Mouse (Mus musculus) CH12.LX (cell line): ENCODE results near the gene Tmem8. TPM values are rescaled to one million over a fixed set of nuclear protein-coding genes. Genes with fewer than 3 reads are reported as not detected.
A peak's percentile ranks its signal among the peaks of the same experiment; 100 is the strongest.

Source experiments
- DNase-seq: peaks from one replicate; pipeline ENCODE4 v3.0.0-alpha.2; 2013; ENCODE audit errors: extremely low read depth
- H3K27ac ChIP-seq: 2 replicates; pipeline ENCODE4 v1.5.1; 2012; ENCODE audit warnings: low read depth, mild to moderate bottlenecking, control low read depth, moderate library complexity; ENCODE audit not compliant: insufficient read depth
- H3K27me3 ChIP-seq: replicated peaks from 2 replicates; pipeline ENCODE3; 2012; ENCODE audit warnings: inconsistent platforms
- H3K36me3 ChIP-seq, 2 experiments: replicated peaks in 1 of 2; 2 replicates each; pipeline versions ENCODE3 to v1.6.1; 2012; ENCODE audit warnings: inconsistent platforms in 1 of 2, low read length in 1 of 2, mild to moderate bottlenecking in 1 of 2, mixed read lengths in 1 of 2, moderate library complexity in 1 of 2; ENCODE audit not compliant: control insufficient read depth in 1 of 2, insufficient read depth in 1 of 2
- H3K4me1 ChIP-seq, 2 experiments: 2 replicates each; pipeline ENCODE4 v1.6.1; 2012; ENCODE audit warnings: inconsistent platforms in 1 of 2, moderate library complexity in 1 of 2; ENCODE audit not compliant: insufficient read depth in 2 of 2, control insufficient read depth in 1 of 2
- H3K4me2 ChIP-seq: 2 replicates; pipeline ENCODE4 v1.6.1; 2012; ENCODE audit warnings: low read depth, mild to moderate bottlenecking, control low read depth; ENCODE audit not compliant: poor library complexity, insufficient read depth, severe bottlenecking
- H3K4me3 ChIP-seq, 3 experiments: fragments of 150-350 bp in 1 of 3; sonication (generic) in 1 of 3; replicated peaks in 1 of 3; 2 replicates each; pipeline versions ENCODE3 to v1.5.1; 2011 to 2012; ENCODE audit warnings: low read depth in 2 of 3, low read length in 2 of 3, mild to moderate bottlenecking in 2 of 3, moderate library complexity in 2 of 3, control low read depth in 1 of 3, improper control_type of control experiment in 1 of 3, inconsistent platforms in 1 of 3, mixed read lengths in 1 of 3; ENCODE audit not compliant: poor library complexity in 1 of 3
- H3K79me2 ChIP-seq: replicated peaks from 2 replicates; pipeline ENCODE4 v1.6.1; 2012; ENCODE audit warnings: mild to moderate bottlenecking, moderate library complexity; ENCODE audit not compliant: control insufficient read depth, poor library complexity, insufficient read depth, severe bottlenecking; ENCODE audit errors: extremely low read depth
- H3K9ac ChIP-seq: 2 replicates; pipeline ENCODE4 v1.6.1; 2012; ENCODE audit warnings: low read depth, mild to moderate bottlenecking, control low read depth, moderate library complexity; ENCODE audit not compliant: insufficient read depth
- H3K9me3 ChIP-seq: replicated peaks from 2 replicates; pipeline ENCODE3; 2012; ENCODE audit warnings: low read length, inconsistent platforms, mixed read lengths
- BHLHE40 ChIP-seq: IDR thresholded peaks from 2 replicates; pipeline ENCODE4 v1.6.1; 2011; ENCODE audit warnings: mild to moderate bottlenecking, low read depth, low read length, improper control_type of control experiment
- CHD1 ChIP-seq: IDR thresholded peaks from 2 replicates; pipeline ENCODE4 v1.6.1; 2012; ENCODE audit warnings: low read depth, low read length, improper control_type of control experiment, inconsistent platforms
- CHD2 ChIP-seq: IDR thresholded peaks from 2 replicates; pipeline ENCODE4 v1.6.1; 2011; ENCODE audit warnings: low read length, improper control_type of control experiment
- CTCF ChIP-seq, 2 experiments: IDR thresholded peaks in 1 of 2; conservative IDR thresholded peaks in 1 of 2; 2 replicates each; pipeline ENCODE4 v1.5.1; 2011 to 2012; ENCODE audit warnings: low read depth in 2 of 2, low read length in 2 of 2, improper control_type of control experiment in 1 of 2, inconsistent platforms in 1 of 2, mild to moderate bottlenecking in 1 of 2, moderate library complexity in 1 of 2
- ELF1 ChIP-seq: IDR thresholded peaks from 2 replicates; pipeline ENCODE4 v1.6.1; 2014; ENCODE audit warnings: low read depth, mild to moderate bottlenecking, inconsistent platforms, low read length, improper control_type of control experiment
- ETS1 ChIP-seq: conservative IDR thresholded peaks from 2 replicates; pipeline ENCODE4 v1.6.1; 2012; ENCODE audit warnings: low read depth, mild to moderate bottlenecking, inconsistent platforms, low read length, improper control_type of control experiment, moderate library complexity
- HCFC1 ChIP-seq: IDR thresholded peaks from 2 replicates; pipeline ENCODE4 v1.6.1; 2012; ENCODE audit warnings: low read depth, mild to moderate bottlenecking, inconsistent platforms, low read length, improper control_type of control experiment
- IRF4 ChIP-seq: IDR thresholded peaks from 2 replicates; pipeline ENCODE4 v1.6.1; 2014; ENCODE audit warnings: low read depth, mild to moderate bottlenecking, inconsistent platforms, low read length, improper control_type of control experiment
- JUN ChIP-seq: IDR thresholded peaks from 2 replicates; pipeline ENCODE4 v1.6.1; 2011; ENCODE audit warnings: low read depth, mild to moderate bottlenecking, low read length, improper control_type of control experiment, moderate library complexity; ENCODE audit not compliant: insufficient read depth
- KAT2A ChIP-seq: IDR thresholded peaks from 2 replicates; pipeline ENCODE4 v1.6.1; 2012; ENCODE audit warnings: low read length, improper control_type of control experiment, inconsistent platforms; ENCODE audit not compliant: insufficient replicate concordance
- MAFK ChIP-seq: IDR thresholded peaks from 2 replicates; pipeline ENCODE4 v1.6.1; 2011; ENCODE audit warnings: low read length, improper control_type of control experiment; ENCODE audit not compliant: insufficient replicate concordance
- MAX ChIP-seq: IDR thresholded peaks from 2 replicates; pipeline ENCODE4 v1.6.1; 2011; ENCODE audit warnings: low read length, improper control_type of control experiment
- MEF2A ChIP-seq: IDR thresholded peaks from 2 replicates; pipeline ENCODE4 v1.6.1; 2014; ENCODE audit warnings: low read depth, mild to moderate bottlenecking, inconsistent platforms, low read length, improper control_type of control experiment, borderline replicate concordance
- MYC ChIP-seq: IDR thresholded peaks from 2 replicates; pipeline ENCODE4 v1.6.1; 2011; ENCODE audit warnings: low read depth, mild to moderate bottlenecking, improper control_type of control experiment, low read length
- NELFE ChIP-seq: IDR thresholded peaks from 2 replicates; pipeline ENCODE4 v1.6.1; 2011; ENCODE audit warnings: low read depth, low read length, improper control_type of control experiment
- NRF1 ChIP-seq: IDR thresholded peaks from 2 replicates; pipeline ENCODE4 v1.6.1; 2014; ENCODE audit warnings: low read depth, mild to moderate bottlenecking, inconsistent platforms, low read length, improper control_type of control experiment, moderate library complexity
- PAX5 ChIP-seq: IDR thresholded peaks from 2 replicates; pipeline ENCODE4 v1.6.1; 2012; ENCODE audit warnings: low read length, inconsistent platforms, mixed read lengths
- POLR2A ChIP-seq: IDR thresholded peaks from 2 replicates; pipeline ENCODE4 v1.6.1; 2011; ENCODE audit warnings: low read depth, mild to moderate bottlenecking, improper control_type of control experiment, low read length
- SIN3A ChIP-seq: IDR thresholded peaks from 2 replicates; pipeline ENCODE4 v1.6.1; 2012; ENCODE audit warnings: low read length, improper control_type of control experiment, inconsistent platforms
- SMC3 ChIP-seq: IDR thresholded peaks from 2 replicates; pipeline ENCODE4 v1.6.1; 2011; ENCODE audit warnings: low read depth, low read length, improper control_type of control experiment
- TBP ChIP-seq: conservative IDR thresholded peaks from 2 replicates; pipeline ENCODE4 v1.6.1; 2011; ENCODE audit warnings: low read depth, low read length, improper control_type of control experiment
- TCF12 ChIP-seq: IDR thresholded peaks from 2 replicates; pipeline ENCODE4 v1.6.1; 2014; ENCODE audit warnings: low read depth, mild to moderate bottlenecking, inconsistent platforms, low read length, improper control_type of control experiment
- USF2 ChIP-seq: conservative IDR thresholded peaks from 2 replicates; pipeline ENCODE4 v1.6.1; 2011; ENCODE audit warnings: low read depth, low read length, improper control_type of control experiment
- ZC3H11A ChIP-seq: IDR thresholded peaks from 2 replicates; pipeline ENCODE4 v1.6.1; 2012; ENCODE audit warnings: low read depth, mild to moderate bottlenecking, inconsistent platforms, low read length, improper control_type of control experiment
- ZMIZ1 ChIP-seq: IDR thresholded peaks from 2 replicates; pipeline ENCODE4 v1.6.1; 2012; ENCODE audit warnings: low read depth, mild to moderate bottlenecking, inconsistent platforms, low read length, improper control_type of control experiment
- dilution Hi-C: fragments of 300-500 bp; cut with MboI; formaldehyde crosslinking; loops from 2 replicates; pipeline ENCODE4 v1.14.3; 2020; ENCODE audit warnings: low sequenced_read_pairs; ENCODE audit not compliant: extremely low pct_unique_long_range_greater_than_20kb, extremely low pct_ligation_motif_present
- in situ Hi-C: fragments of 300-500 bp; cut with MboI; formaldehyde crosslinking; loops from 3 replicates; pipeline ENCODE4 v1.14.3; 2019; ENCODE audit warnings: low sequenced_read_pairs, low pct_ligation_motif_present, low pct_unique_long_range_greater_than_20kb, mixed read lengths
- polyA plus RNA-seq: library from polyadenylated mRNA; unstranded; fragments of >175 nt; gene quantifications from 2 replicates; pipeline ENCODE4 v1.2.1, GENCODE M21; 2012; ENCODE audit warnings: low read depth; ENCODE audit not compliant: insufficient read length
- total RNA-seq, 2 experiments: library from RNA; depleted of rRNA; stranded (reverse); fragments of 300-350 nt in 1 of 2; fragments of >200 nt in 1 of 2; gene quantifications; 2 replicates each; pipeline ENCODE4 v1.2.3; 2012 to 2014

The Tmem8 gene
- total and polyA plus RNA-seq, 3 experiments: 2.8 to 4.6 (median 3.6) TPM

DNA sequence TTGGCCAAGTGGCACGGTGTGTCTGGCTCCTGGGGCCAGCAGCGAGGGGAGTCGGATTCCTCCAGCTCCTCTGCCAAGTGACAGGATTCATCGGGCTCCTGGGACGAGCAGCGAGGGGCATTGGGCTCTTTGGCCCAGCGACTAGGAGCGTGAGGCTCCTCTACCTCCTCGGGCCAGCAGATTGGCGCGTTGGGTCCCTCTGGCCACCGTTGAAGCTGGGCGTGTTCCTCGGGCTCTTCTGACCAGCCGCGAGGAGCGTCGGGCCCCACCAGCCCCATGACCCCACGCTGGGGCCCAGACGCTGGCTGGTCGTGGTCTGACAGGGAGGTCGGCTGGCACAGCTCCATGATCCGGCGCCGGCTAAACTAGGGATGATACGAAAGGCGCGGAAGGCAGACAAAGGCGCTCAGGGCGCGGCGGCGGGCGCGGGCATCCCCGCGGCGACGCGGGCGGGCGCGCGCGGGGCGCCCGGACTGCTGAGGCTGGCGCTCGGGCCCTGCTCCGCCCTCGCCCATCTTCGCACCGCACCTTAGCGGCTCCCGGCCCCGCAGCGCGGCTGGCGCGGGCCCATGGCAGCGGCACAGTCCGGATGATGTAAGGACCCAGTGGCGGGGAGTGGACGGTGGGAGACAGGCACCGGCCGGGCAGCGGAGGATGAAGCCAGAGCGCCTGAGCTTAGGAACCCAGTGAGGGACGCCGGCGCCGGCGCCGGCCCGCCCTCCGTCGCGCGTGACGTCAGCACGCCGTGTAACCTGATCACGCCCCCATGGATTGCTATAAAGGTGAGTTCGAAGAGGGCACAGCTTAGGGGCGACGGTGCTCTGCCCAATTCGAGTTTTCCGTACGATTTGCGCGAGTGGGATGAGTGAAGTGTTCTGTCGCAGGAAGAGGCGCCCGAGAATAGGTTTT lies 44.0 kb upstream of the Tmem8 start, which contains the start of gene Rab11fip3:
Rab11fip3 (minus strand) TSS at position 725 of the 909 bp plus-strand sequence.
- TF ChIP-seq PAX5 (no peak), JUN (no peak), CTCF (conservative IDR thresholded peaks at IDR 0.05 in 1 of 2, IDR thresholded peaks at IDR 0.05 in 1 of 2; ENCODE audit: low read depth in 2 of 2, low read length in 2 of 2) (no peak), ZC3H11A (no peak), ZMIZ1 (peak; percentile 89), MAFK (no peak), MYC (no peak), IRF4 (peak; percentile 52), ELF1 (peak; percentile 43; the same call in 1 of the 2 replicates), MAX (peak; percentile 63; the same call in 1 of the 2 replicates), HCFC1 (peak; percentile 65), MEF2A (peak; percentile 47; the same call in 1 of the 2 replicates), CHD1 (no peak; the same call in 1 of the 2 replicates), KAT2A (0 out of 2 replicates have a peak, but pooled peaks have one; percentile 42), TBP (peak; percentile 94), CHD2 (no peak), TCF12 (peak; percentile 80), POLR2A (peak; percentile 91), SMC3 (no peak), NELFE (peak; percentile 85), ETS1 (no peak), NRF1 (peak; percentile 79), SIN3A (0 out of 2 replicates have a peak, but pooled peaks have one; percentile 41), BHLHE40 (0 out of 2 replicates have a peak, but pooled peaks have one; percentile 17), USF2 (no peak)
- peaks cover 24% of the 10 kb centered on the region for H3K27me3 ChIP-seq

More for the DNA sequence above, 44.0 kb upstream of the Tmem8 start, which contains the start of gene Rab11fip3:
- Histone ChIP-seq H3K4me3 (peak within 1 kb of the TSS; percentile 45 to 82 (median 67)), H3K9me3 (peaks cover 5% of the 10 kb centered on the region), H3K9ac (peak within 1 kb of the TSS; percentile 78), H3K36me3 (peaks cover 0 to 34% of the 10 kb centered on the region in 2 experiments), H3K27ac (no peak within 1 kb of the TSS), H3K79me2 (no peaks in the 10 kb centered on the region; the same call in 1 of the 2 replicates), H3K4me1 (peaks cover 21 to 45% of the 10 kb centered on the region in 2 experiments), H3K4me2 (peak within 1 kb of the TSS; percentile 78)
- dilution Hi-C loops (no loop called here), in situ Hi-C loops (no loop called here)
- peak; percentile 78 for DNase-seq
